Mouse (Mus musculus) MN1 (cell line): Measurements from ENCODE around the gene Dgkq.

Experiments
- DNase-seq: peaks from one replicate; pipeline ENCODE4 v3.0.0-alpha.2; 2016; ENCODE audit warnings: low spot score

Gene Dgkq

GRCm38 (mm10) chr5:108680871-108681270, 11.4 kb upstream of the Dgkq start:
- no peak for DNase-seq

DNA sequence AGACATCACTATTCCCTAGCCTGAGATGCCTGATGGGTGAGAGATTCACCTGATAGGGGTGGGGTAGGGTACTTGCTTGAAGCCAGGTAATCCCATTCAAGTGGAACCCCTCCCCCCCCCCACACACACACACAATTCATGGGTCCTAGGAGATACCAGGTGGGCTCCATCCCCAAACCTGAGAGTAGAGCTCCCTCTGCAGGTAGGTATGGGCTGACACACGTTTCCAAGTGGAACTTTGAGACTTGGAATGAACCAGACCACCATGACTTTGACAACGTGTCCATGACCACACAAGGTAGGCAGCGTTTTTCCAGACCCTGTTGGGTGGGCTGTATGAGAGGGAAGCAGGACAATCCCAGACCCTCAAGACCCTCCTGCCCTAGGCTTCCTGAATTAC, 10.4 kb upstream of the Dgkq start:
- DNase-seq = no peak

DNA sequence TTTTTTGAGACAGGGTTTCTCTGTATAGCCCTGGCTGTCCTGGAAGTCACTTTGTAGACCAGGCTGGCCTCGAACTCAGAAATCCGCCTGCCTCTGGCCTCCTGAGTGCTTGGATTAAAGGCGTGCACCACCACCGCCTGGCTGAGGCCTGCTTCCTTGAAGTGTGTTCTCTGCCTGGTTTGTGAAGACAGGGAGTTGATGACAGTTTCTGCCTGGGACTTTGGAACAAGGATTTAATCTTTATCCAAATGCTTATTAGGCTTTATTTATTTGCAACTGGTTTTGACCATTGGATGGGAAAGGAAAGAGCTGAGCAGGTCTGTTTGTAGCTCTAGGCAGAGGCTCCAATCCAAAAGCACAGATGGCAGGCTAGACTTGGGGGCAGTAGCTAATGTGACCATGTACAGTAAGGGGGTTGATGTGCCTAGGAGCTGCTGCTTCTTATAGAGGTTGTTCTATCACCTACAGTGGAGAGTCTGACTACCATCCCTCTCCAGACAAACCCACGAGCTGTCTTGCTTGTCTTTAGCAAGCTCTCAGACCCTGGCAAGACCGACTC, 8.9 kb upstream of the Dgkq start:
- DNase-seq = no peak

DNA sequence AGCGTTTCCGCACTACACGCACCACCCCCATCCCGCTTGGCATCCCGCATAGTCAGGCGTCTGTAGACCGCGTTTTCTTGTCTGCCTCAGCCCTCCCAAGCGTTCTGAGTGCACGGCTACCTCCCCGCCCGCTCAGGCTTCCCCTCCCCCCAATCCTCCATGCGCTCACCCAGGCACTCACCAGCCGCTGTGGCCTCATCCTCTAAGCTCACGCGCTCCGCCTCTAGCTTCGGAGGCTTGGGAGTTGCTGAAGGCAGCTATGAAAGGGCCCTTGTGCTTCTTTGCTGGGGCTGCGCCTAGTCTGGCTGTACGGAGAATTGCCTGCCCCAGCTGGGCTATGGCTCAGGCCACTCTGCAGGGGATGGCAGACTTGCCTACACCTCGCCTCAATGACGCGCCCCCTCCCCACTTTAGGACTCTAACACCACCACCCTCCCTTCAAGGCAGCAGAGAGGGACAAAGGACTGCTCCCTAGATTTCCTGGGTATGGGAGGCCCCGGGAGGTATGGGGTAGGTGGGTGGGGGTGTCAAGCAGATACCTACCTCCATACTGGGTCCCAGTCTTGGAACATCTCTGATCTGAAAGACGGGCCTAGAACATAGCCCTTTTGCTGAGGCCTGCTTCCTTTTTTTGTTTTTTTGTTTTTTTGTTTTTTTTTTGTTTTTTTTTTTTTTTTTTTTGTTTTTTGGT, 8.3 kb upstream of the Dgkq start:
- no peak for DNase-seq

DNA sequence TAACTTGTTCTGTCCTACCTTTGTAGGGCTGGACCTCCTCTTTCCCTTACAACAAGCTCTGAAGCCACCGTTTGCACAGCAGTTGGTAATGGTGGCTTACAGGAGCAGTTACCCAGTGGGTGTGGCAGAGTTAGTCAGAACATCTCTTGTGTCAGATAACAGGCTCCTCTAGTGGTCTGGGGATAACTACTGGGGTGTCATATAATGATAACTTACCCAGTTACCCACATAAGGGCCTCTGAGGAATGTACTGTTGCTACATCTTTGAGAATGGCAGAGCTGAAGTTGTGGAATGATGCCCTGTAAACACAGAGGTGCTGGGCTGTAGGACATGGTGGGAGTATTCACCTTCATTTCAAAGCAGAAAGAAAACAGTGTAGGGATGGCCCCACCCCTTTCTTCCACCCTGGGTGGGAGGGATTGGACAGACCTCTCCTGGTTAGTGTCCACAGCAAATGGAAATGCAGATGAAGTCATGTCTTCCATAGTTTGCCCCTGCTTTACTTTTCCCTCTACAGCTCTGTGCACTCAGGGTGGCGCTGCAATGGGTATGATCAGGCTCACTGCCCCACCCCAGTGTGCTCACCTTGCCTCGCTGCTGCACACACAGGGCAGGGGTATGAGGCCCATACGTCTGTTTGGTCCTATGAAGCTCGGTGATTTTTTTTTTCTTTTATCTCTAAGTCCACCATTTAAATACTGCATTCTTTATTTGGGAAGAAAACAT, 7.5 kb upstream of the Dgkq start:
- no peak for DNase-seq

DNA sequence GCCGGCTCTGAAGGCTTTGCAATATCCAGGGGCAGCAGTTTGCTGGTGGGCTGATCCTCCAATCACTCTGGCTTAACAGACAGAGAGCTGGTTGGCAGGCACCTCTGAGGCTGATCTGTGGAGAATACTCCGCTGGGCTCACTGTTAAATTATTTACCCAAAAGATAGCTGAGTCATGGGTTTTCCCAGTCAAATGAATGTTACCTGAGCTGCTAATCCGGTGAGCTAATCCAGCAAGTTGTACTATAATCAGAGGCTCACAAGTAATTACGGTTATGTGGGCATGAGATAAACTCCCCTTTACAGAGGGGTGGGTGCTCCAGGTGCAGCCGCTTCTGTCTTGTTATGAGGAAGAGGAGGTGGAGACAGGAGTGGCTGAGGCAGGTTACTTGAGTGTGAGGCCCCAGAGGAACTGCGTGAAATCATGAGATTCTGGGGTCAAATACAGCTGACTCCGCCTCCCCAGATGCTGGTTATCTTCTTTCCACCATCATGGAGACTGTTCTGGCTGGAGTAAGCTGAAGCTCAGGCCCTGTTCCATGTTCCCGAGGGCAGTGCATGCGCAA, 5.9 kb upstream of the Dgkq start, which contains the start of gene Slc26a1:
Gene Slc26a1 (minus strand): TSS at position 319 of the 566 bp plus-strand sequence.
- no peak for DNase-seq

DNA sequence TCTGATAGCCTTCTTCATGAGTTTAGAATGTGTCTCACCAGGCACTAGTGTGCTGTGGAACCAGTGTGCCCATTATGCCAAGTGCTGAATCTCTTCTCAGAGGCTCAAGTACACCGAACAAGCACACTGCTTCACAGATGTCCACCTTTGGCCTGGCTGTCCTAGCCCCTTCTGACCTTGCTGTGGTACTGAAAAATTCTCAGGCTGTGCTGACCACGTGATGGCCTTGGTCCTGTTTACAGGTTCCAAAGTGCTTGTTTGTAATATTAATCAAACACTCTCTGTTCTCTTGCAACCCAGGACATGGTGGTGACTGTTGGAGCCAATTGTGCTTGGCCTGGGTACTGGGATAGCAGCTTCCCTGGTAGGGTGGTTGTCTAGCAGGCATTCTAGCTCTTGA, 5.2 kb upstream of the Dgkq start:
- no peak for DNase-seq

DNA sequence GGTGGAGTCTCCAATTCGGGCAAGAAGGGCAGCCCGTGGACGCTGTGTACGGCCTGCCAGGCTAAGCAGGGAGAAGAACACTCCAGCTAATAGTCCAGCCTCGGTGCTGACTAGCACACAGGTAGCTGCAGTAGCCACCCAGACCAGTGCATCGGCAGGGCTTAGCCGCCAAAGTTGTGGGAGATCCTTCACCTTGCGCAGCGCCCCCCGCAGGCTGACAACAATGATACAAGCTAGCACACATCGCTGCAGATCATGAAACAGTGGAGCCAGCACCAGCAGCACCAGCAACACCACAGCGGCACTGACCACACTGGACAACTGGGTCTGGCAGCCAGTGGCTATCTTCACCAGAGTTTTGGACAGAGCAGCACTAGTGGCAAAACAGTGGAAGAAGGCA, 2.3 kb upstream of the Dgkq start:
- DNase-seq = no peak

DNA sequence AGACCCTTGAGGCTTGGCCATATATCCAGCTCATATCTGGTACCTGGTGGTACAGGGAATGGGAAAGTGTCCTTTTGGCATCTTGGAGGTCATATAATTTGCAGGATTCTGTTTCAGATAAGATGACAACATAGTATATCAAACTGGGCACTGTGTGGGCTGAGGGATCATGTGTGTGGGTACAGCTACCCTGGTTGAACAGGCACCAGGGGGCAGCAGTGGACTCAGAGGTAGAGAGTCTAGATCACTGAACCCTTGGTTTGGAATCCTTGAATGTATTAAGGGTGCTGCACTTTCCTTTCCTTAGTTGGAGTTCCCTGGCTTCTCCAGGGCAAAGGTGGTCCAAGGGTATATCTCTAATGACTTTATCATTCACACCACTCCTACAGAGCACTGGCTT, 1.3 kb upstream of the Dgkq start:
- peak; percentile 52 for DNase-seq

GRCm38 (mm10) chr5:108669986-108670385, 514 bp upstream of the Dgkq start:
- DNase-seq = no peak

GRCm38 (mm10) chr5:108668387-108668932, 1.0 kb downstream of the Dgkq start:
- no peak for DNase-seq

DNA sequence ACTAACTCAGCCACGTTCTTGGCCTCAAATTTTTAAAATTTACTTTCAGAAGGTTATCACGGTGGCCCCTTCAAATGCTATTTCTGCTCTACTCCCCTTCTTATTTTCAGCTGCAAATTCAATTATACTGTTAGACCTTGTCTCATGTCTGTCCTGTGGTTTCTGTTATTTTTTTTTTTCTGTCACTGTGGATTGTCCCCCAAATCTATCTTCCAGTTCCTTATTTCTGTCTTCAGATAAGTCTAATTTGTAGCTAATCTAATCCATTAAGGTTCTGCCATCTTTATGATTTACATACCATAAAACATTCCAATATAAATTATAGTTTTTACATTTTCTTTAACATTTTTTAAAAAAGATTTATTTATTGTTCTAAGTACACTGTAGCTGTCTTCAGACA, 2.1 kb downstream of the Dgkq start:
- DNase-seq = no peak

GRCm38 (mm10) chr5:108665066-108665465, 4.4 kb downstream of the Dgkq start:
- no peak for DNase-seq

GRCm38 (mm10) chr5:108662772-108663171, 6.7 kb downstream of the Dgkq start:
- DNase-seq = no peak

GRCm38 (mm10) chr5:108660632-108661268, 8.7 kb downstream of the Dgkq start:
- DNase-seq = peak; percentile 80

DNA sequence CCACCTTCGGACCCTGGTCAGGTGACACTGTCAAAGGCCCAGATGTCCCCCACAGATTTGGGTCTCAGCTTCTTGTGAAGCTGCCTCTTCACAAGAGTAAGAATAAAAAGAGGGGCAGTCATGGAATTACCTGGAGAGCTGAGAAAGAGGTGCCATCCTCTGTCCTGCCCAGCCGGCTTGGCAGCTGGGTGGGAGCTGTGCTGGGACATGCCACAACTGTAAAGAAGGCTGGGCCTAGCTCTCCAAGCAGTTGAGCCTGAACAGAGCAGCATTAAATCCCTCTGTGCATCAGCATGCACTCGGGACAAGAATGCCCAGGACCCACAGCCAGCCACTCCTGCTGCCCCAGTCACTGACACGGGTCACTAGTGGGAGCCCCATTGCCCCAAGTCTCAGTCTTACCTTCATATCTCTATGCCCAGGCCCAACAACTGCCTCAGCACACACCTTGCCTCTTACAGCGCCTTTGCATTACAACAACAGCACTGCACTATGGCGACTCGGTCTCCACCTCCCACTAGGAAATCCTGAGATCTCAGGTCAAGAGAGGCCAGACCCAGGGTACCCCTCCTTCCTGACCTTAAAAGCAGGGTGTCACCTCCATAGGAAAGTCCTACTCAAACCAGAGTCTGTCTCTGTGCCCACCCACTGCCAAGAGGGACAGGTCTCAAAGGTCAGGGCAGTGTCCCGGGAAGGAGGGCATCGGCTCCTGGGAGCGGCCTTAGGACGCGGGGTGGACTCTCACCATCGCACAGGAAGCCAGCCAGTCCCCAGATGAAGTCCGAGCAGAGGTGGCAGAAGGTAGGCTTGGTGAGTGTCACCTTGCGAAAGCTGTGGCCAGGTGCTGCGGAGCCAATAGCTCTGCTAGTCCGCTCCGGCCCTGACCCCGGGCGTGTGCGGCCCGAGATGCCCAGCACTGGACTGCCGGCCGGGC, 9.5 kb downstream of the Dgkq start, which contains the start of gene Idua:
Gene Idua (plus strand): TSS at position 634 of the 934 bp plus-strand sequence.
- no peak for DNase-seq

DNA sequence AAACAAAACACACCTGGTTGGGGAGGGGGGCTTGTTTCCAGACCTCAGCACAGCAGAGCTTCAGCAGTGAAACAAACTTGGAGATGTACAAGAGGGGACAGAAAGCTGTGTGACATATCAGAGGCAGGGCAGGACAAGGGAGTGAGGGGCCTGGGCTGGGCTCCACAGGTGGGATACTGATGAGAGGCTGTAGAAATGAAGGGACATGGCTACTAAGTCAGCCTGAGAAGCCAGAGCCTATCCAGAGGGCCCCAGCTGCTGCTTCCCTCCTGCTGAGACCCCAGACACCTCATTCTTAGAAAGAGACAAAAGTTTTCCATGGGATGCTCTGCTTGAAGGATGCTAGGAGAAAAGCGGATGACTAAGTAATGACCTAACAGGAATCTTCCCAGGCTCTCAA, 10.9 kb downstream of the Dgkq start:
- no peak for DNase-seq

- no peak for DNase-seq
Observed at GRCm38 (mm10) chr5:108657406-108657805, 12.1 kb downstream of the Dgkq start.

DNA sequence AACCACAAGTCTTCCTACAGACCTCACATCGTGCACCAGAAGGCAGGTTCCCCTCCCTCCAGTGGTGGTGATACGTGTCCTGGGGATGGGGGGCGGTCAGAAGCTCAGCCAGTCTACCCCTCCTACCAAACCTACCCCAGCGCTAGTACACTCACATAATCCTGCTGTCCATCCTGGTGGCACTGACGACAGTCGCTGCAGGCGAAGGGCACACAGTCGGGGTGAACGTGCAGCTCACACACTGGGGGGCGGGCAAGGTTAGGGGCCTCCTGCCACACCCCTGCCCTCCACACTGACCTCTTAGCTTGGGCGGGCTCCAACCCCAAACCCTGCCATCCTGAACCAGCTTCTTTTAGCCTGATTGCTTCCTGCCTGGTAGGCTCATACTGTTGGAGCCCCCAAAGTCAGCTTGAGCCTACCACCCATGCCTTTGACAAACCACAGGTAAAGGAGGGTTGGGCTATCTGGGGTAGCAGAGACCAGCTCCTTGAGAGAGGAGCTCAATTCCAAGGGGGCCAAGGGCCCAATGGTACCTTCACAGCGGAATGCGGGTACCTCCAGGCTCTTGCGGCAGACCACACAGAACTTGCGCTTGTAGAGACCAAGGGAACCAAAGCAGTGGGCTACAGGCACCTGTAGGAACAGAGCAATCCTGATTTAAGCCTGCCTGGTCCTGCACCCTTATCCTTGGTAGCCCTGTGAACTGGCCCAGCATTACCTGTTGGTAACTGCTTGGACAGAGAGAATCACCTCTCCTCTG, 13.4 kb downstream of the Dgkq start:
- no peak for DNase-seq

GRCm38 (mm10) chr5:108655381-108655780, 14.1 kb downstream of the Dgkq start:
- DNase-seq = no peak
